Mouse (Mus musculus) neural tube, embryonic 11.5 days (tissue): ENCODE results near the gene Ints14. TPM values are rescaled to one million over a fixed set of nuclear protein-coding genes. Genes with fewer than 3 reads are reported as not detected.

Experiments
- ATAC-seq: fragments of 200-750 bp; cut with Nextera tagmentation; 2 replicates; pipeline ENCODE4 v1.8.0; 2017; ENCODE audit warnings: moderate number of reproducible peaks, mild to moderate bottlenecking, moderate TSS enrichment, moderate library complexity; ENCODE audit not compliant: insufficient read depth, low FRiP score, low TSS enrichment
- DNase-seq: peaks from one replicate; pipeline ENCODE4 v3.0.0-alpha.2; 2015; ENCODE audit warnings: low spot score
- H3K27ac ChIP-seq: fragments of 300-500 bp; sonication (generic); 2 replicates; pipeline ENCODE4 v1.5.1; 2014; ENCODE audit warnings: low read depth, mild to moderate bottlenecking, low read length
- H3K27me3 ChIP-seq: fragments of 300-500 bp; sonication (generic); 2 replicates; pipeline ENCODE4 v1.6.1; 2014; ENCODE audit warnings: mild to moderate bottlenecking, low read length, mixed read lengths; ENCODE audit not compliant: control insufficient read depth, insufficient read depth
- H3K36me3 ChIP-seq: fragments of 300-500 bp; sonication (generic); 2 replicates; pipeline ENCODE4 v1.6.1; 2014; ENCODE audit warnings: mild to moderate bottlenecking, low read length, moderate library complexity, mixed read lengths; ENCODE audit not compliant: control insufficient read depth, insufficient read depth
- H3K4me1 ChIP-seq: fragments of 300-500 bp; sonication (generic); 2 replicates; pipeline ENCODE4 v1.6.1; 2014; ENCODE audit warnings: low read length, mixed read lengths; ENCODE audit not compliant: control insufficient read depth, insufficient read depth
- H3K4me2 ChIP-seq: fragments of 300-500 bp; sonication (generic); 2 replicates; pipeline ENCODE4 v1.6.1; 2014; ENCODE audit warnings: low read depth, mild to moderate bottlenecking, moderate library complexity
- H3K4me3 ChIP-seq: fragments of 300-500 bp; sonication (generic); 2 replicates; pipeline ENCODE4 v1.5.1; 2014; ENCODE audit warnings: low read depth, low read length
- H3K9ac ChIP-seq: fragments of 300-500 bp; sonication (generic); 2 replicates; pipeline ENCODE4 v1.6.1; 2014; ENCODE audit warnings: mild to moderate bottlenecking, low read length
- H3K9me3 ChIP-seq: fragments of 300-500 bp; sonication (generic); 2 replicates; pipeline ENCODE4 v1.6.1; 2016; ENCODE audit warnings: low read length; ENCODE audit not compliant: control insufficient read depth
- WGBS: fragments of 180-500 bp; shearing (Covaris S2); extraction: QIAGEN DNeasy Blood & Tissue Kit; methylation state at CpG from one replicate; pipeline ENCODE4 v1.1.7; 2014; 5-methylcytosine and 5-hydroxymethylcytosine counted together
- polyA plus RNA-seq: library from polyadenylated mRNA; unstranded; fragments of >200 nt; fragmentation: Nextera tagmentation; extraction: Ambion mirVana; gene quantifications from 2 replicates; pipeline ENCODE4 v1.2.1, GENCODE M21; 2014

The Ints14 gene
- polyA plus RNA-seq, 1 experiment from 2014 or later, result 78.9 TPM

DNA sequence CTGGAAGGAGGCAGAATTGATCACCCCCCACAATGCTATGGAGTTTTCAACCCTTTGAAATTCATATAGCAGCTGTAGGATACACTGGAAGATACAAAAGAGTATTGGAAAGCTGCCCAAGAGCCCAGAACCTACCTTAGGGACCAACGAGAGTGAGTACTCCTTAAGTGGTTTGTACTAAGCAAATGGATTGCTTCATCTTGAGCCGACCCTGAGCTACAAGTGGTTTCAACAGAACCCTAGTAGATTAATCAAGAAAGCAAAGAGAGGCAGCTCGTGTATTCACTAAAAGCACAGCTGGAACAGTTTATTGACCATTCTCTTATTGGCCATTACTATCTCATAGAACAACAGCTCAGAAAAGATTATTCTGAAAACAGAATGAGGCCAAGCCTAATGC is 58.4 kb downstream of the Ints14 start:
- H3K9ac ChIP-seq, result no peak overlapping the region
- no peaks in the 10 kb centered on the region for H3K36me3 ChIP-seq
- no peaks in the 10 kb centered on the region for H3K9me3 ChIP-seq
- H3K4me2 ChIP-seq, result no peak overlapping the region
- peaks cover 18% of the 10 kb centered on the region for H3K4me1 ChIP-seq
- DNase-seq (no peak), ATAC-seq (no peak)
- H3K27ac ChIP-seq, result no peak overlapping the region
- no peaks in the 10 kb centered on the region for H3K27me3 ChIP-seq
- 62% methylated on average over 3 of the region's 3 CpGs for WGBS
- H3K4me3 ChIP-seq, result no peak overlapping the region

DNA sequence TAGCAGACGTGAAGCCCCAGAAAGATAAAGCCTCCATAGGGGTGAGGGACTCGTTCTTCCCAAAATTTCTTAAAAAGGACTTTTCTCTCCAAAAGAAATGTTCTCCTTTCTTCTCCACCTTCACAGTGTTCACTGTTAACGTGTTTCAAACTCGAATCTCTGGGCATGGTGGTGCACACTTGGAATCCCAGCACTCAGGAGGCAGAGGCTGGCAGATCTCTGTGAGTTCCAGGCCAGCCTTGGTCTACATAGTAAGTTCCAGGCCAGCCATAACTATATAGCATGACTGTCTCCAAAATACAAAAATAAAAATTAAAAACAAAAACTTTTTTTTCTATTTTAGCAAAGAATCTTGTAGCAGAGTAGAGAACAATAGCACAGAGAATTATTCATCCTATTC is 59.4 kb downstream of the Ints14 start:
- DNase-seq (no peak), ATAC-seq (no peak)
- H3K27me3 ChIP-seq, result no peaks in the 10 kb centered on the region
- peaks cover 18% of the 10 kb centered on the region for H3K4me1 ChIP-seq
- peak overlapping the region; percentile 67 for H3K4me2 ChIP-seq
- H3K9me3 ChIP-seq, result no peaks in the 10 kb centered on the region
- no peak overlapping the region for H3K4me3 ChIP-seq
- WGBS, result 82% methylated on average over 4 of the region's 4 CpGs
- no peaks in the 10 kb centered on the region for H3K36me3 ChIP-seq
- no peak overlapping the region for H3K27ac ChIP-seq
- no peak overlapping the region for H3K9ac ChIP-seq

DNA sequence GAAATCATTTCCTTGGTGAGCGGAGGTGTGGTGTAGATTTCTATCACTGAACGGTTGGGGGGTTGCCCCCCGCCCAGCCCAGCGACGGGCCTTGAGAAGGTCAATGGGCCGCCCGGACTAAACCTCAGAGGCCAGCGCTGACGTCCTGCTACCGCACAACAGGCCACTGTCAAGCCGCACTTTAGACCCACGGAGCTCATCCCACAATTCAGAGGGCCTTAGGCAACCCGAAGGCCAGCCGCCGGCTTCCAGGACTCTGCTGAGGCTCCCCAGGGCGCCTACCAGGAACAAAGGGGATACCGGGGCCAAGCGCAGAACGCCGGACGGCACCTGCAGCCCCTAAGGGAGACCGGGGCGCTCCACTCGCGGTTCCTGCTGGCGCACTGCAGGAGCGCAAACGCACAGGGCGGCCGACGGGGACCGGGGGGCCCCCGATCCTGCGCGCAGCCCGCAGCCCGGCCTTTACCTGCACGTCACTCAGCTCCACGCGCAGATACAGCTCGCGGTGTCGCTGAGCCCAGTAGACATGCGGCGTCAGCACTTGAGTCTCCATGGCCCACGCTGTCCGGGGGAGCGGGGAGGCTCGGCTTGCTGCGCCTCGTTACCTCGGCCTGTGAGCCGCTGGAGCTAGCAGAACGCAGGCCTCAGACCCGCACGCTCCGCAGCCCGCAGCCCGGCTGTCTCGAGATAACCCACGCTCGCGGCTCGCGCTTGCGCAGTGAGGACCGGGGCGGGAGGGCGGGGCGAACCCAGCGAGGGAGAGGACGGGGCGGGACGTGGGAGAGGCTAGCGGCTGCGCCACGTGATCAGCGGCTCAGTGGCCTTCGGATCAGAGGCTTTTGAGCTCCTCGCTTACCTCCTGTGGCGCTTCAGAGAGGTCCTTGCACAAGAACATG is 60.5 kb downstream of the Ints14 start, which contains the start of gene Hacd3:
Gene Hacd3 (minus strand): TSS at position 703 of the 896 bp plus-strand sequence.
- Histone ChIP-seq H3K27ac (peak within 1 kb of the TSS; percentile 81), H3K36me3 (no peaks in the 10 kb centered on the region), H3K4me3 (peak within 1 kb of the TSS; percentile 98), H3K9me3 (no peaks in the 10 kb centered on the region), H3K27me3 (no peaks in the 10 kb centered on the region), H3K9ac (peak within 1 kb of the TSS; percentile 95), H3K4me1 (peaks cover 18% of the 10 kb centered on the region), H3K4me2 (peak within 1 kb of the TSS; percentile 67)
- WGBS, result under 1% methylated on average over 71 of the region's 81 CpGs
- peak; percentile 93 for DNase-seq
- peak; percentile 94 for ATAC-seq

DNA sequence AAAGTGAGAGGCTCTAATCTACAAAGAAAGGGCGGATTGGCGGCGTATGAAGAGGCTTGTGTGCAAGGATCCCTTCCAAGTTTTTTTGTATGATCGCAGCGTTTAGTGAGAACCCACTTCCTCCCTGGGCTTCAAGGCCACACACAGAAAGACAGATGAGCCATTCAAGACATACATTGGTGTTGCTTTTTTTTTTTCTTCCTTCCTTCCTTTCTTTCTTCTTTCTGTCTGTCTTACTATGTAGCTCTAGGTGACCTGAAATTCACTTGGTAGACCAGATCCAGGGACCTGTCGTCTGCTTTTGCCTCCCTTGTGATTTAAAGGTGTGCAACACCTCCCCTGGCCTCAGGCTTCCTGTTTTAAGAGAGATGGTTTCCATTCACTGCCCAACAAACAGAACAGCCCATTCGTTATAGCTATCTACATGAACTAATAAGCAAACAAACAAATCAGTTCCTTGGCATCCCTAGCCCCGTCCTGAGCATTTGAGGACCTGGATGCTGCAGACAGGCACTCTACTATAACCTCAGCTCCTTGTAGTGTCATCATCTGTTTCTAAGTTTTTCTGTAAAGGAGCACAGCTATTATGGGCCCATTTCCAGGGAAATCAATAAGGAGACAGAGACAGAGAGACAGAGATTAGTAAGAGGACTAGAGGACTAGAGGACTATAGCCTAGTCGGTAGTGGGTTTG is 61.3 kb downstream of the Ints14 start:
- H3K36me3 ChIP-seq, result no peaks in the 10 kb centered on the region
- ATAC-seq, result no peak
- H3K27me3 ChIP-seq, result no peaks in the 10 kb centered on the region
- H3K4me2 ChIP-seq, result peak overlapping the region; percentile 67
- DNase-seq, result no peak
- H3K27ac ChIP-seq, result no peak overlapping the region
- WGBS, result 22% methylated on average over 9 of the region's 9 CpGs
- H3K4me3 ChIP-seq, result peak overlapping the region; percentile 98
- peaks cover 18% of the 10 kb centered on the region for H3K4me1 ChIP-seq
- H3K9me3 ChIP-seq, result no peaks in the 10 kb centered on the region
- H3K9ac ChIP-seq, result peak overlapping the region; percentile 40

DNA sequence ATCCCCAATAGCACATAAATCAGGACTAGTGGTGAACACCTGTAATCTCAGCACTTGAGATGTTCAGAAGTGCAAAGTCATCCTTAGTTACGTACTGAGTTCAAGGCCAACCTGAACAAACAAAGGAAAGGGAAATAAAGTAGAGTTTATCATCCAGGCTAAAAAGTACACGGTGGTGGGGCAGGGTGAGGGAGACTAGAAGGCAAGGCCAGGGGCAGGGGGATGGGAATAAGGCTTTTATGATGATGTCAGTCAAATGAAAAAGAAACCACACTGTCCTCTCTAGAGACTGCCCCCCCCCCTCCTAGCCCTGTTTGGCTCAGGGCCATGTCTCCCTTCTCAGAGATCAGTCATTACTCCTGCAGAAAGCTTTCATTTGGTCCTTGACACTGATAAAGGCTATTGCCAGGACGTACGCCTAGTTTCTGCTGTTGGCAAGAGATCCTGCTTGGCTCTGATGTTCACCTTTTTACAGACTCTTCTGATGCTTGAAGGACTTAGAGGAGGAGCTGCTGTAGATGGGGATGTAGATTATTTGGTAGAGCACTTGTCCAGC is 62.0 kb downstream of the Ints14 start:
- Histone ChIP-seq H3K36me3 (no peaks in the 10 kb centered on the region), H3K9ac (no peak overlapping the region), H3K27ac (no peak overlapping the region), H3K4me2 (no peak overlapping the region), H3K27me3 (no peaks in the 10 kb centered on the region), H3K4me1 (peaks cover 18% of the 10 kb centered on the region), H3K9me3 (no peaks in the 10 kb centered on the region), H3K4me3 (no peak overlapping the region)
- ATAC-seq (no peak), DNase-seq (no peak)
- WGBS, result 93% methylated on average over 4 of the region's 4 CpGs

DNA sequence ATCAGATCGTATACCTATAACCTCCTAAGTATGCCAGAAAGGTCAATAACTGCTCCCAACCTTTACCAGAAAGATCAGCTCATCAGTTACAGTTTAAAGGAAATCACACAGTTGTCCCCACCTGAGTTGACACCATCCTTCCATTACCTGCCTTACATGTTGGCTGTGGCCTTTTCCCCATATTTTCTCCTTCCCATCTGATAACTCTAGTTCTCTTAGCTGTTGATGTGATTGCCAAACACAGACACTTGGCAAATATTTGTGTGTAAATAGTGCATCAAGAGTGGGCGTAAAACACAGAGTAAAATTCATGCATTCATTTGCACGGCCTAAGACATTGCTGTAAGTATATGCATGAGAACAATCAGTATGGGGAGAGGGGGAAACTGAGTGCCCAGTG is 62.7 kb downstream of the Ints14 start:
- no peak overlapping the region for H3K27ac ChIP-seq
- H3K9ac ChIP-seq, result no peak overlapping the region
- DNase-seq, result no peak
- H3K4me1 ChIP-seq, result peaks cover 18% of the 10 kb centered on the region
- no peaks in the 10 kb centered on the region for H3K27me3 ChIP-seq
- no peak for ATAC-seq
- no peaks in the 10 kb centered on the region for H3K9me3 ChIP-seq
- 88% methylated on average over 3 of the region's 3 CpGs for WGBS
- no peak overlapping the region for H3K4me2 ChIP-seq
- no peak overlapping the region for H3K4me3 ChIP-seq
- H3K36me3 ChIP-seq, result no peaks in the 10 kb centered on the region

DNA sequence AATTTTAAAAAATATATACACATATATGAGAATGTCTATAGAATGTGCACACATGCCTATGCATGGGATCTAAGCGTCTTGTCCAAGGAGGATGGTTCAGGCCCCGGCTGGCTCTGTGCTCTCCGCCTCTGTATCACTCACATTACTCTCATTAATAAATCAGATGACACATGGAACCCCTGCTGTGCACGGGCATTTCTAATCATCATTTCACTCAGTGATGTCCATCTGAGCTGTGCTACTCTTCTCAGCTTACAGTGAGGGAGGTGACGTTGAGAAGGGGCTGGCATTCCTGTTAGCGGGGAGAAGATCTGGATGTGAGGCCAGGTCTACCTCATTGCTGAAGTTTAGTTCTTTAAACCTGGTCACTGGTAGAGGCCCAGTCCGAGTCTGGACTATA is 66.5 kb downstream of the Ints14 start:
- H3K4me3 ChIP-seq, result no peak overlapping the region
- no peaks in the 10 kb centered on the region for H3K36me3 ChIP-seq
- no peak overlapping the region for H3K27ac ChIP-seq
- ATAC-seq, result no peak
- no peaks in the 10 kb centered on the region for H3K27me3 ChIP-seq
- no peak overlapping the region for H3K4me2 ChIP-seq
- H3K9me3 ChIP-seq, result no peaks in the 10 kb centered on the region
- 79% methylated on average over 7 of the region's 7 CpGs for WGBS
- DNase-seq, result no peak
- no peaks in the 10 kb centered on the region for H3K4me1 ChIP-seq
- H3K9ac ChIP-seq, result no peak overlapping the region

DNA sequence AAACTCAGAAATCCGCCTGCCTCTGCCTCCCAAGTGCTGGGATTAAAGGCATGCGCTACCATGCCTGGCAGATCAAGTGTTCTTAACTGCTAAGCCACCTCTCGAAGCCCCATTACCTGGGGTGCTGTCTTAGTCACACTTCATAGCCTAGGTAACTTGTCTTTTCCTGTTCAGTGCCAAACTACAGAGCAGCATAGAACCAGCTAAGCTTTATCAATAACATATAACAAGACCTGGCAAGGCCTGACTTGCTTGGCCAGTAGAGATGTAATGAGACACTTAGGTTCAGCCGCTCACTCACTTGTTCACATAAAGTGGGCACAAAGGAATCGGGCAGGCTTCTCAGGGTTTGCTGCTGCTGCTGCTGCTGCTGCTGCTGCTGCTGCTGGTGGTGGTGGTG is 67.6 kb downstream of the Ints14 start:
- Histone ChIP-seq H3K27me3 (no peaks in the 10 kb centered on the region), H3K9me3 (no peaks in the 10 kb centered on the region), H3K4me3 (no peak overlapping the region), H3K4me2 (no peak overlapping the region), H3K27ac (no peak overlapping the region), H3K4me1 (peaks cover 3% of the 10 kb centered on the region; the same call in 1 of the 2 replicates), H3K9ac (no peak overlapping the region), H3K36me3 (no peaks in the 10 kb centered on the region)
- 90% methylated on average over 5 of the region's 5 CpGs for WGBS
- DNase-seq (no peak), ATAC-seq (no peak)
